Mouse (Mus musculus) frontal cortex, adult 2 months (tissue): ENCODE results near the gene Mcfd2. TPM values are rescaled to one million over a fixed set of nuclear protein-coding genes. Genes with fewer than 3 reads are reported as not detected.
A peak's percentile ranks its signal among the peaks of the same experiment; 100 is the strongest.

Source experiments
- DNase-seq, 2 experiments: peaks; one replicate each; pipeline ENCODE4 v3.0.0; 2022; ENCODE audit warnings: low spot score in 1 of 2; ENCODE audit errors: extremely low spot score in 1 of 2
- polyA plus RNA-seq: library from polyadenylated mRNA; depleted of rRNA; stranded (reverse); fragments of >200 nt; gene quantifications from 2 replicates; pipeline ENCODE4 v1.2.3, GENCODE M21; 2012

The Mcfd2 gene
- polyA plus RNA-seq, 1 experiment: 70.0 TPM

DNA sequence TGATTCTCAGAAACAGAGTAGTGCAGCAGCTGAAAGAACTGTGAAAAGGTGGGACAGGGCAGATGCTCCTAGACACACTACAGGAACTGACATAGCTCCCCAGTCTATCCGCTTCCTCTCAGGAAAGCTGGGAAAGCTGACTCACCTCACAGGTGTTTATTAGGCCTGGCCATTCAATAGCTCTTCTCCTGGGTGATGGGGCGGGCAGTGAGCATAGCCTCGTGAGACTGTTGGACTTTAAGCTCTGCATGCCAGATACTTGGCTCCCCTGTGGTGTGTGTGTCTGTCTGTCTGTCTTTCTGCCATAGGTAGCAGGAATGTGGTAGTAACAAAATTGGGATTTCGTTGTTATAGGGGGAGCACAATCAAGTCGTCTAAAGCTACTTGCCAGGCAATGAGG, 23.6 kb upstream of the Mcfd2 start:
- DNase-seq: no peak

DNA sequence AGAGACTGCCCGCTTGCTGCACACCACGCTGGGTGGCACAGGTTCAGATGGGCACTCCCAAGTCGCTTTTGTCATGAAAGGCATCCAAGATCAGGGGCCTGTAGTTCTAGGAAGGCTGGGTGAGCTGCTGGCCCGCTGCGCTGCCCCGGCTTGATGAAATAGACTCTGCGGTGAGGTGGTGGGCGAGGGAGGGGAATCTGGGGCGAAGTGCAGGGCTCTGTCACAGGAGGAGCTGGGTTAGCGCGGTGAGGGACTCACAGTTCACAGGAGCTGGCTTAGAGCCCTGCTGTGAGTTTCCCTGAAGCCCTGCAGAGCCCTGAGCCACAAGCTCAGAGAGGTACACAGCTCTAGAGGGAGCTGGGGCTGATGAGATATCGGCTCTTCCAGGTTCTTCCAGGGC, 22.4 kb upstream of the Mcfd2 start:
- DNase-seq: no peak

GRCm38 (mm10) chr17:87287197-87287777, 21.6 kb upstream of the Mcfd2 start:
- DNase-seq: no peak

DNA sequence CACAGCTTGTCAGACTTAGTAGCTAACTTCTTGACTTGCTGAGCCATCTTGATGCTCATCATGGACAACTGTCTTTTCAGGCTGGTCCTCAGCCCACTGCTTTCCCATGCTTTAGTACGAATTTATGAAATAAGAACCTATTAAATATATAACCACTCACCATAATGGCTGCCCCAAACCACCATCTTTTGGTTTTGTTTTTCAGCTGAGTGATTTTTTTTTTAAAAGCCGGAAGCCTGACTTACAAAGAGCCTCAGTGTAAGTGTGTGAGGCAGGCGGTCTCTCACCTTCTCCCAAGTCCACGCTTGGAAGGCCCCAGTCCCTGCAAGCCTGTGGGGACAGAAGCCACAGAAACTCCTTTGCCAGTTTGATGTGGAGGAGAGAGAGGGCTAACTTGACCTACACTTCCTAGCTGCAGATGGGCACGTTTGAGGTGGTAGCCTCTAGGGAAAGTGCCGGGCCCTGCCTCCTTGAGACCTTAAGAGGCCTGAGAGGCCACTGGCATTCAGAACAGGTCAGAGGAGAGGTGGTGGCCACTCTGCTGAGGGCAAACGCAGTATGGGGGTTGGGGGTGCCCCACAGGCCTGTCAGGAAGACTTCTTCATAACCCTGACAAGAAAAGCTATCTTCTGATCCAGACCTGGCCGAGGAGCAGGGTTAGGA, 20.9 kb upstream of the Mcfd2 start:
- no peak for DNase-seq

DNA sequence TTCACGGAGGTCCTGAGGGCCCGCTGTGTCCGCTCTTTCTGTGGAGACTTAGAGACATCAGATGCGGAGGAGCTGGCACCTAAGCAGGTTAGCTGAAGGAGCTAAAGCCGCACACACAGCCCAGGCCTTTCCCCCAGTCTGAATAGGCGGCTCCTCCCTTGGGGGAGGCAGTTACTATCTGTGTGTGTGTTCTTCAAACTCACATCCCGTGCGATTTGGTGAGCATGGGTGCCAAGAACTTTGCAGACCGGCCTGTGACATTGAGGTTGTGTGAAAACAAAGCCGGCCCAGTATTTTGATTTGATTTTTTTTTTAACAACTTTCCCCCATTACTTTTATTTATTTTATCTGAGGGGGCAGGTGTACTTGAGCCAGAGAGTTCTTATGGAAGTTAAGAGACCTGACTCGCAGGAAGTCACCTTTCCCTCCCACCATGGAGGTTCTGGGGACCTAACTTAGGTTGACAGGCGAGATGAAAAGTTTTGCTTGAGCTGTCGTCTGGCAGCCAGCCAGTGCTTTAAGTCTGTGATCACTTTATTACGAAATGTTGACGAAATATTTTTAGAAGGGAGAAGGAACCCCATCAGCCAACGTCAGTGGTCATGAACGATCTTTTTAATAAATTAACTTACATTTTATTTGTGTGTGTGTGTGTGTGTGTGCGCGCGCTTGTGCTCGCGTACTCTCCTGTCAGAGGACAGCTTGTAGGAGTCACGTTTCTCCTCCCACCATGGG, 20.2 kb upstream of the Mcfd2 start:
- no peak for DNase-seq

GRCm38 (mm10) chr17:87284482-87285040, 18.8 kb upstream of the Mcfd2 start:
- no peak for DNase-seq

- no peak for DNase-seq
These were observed 18.2 kb upstream of the Mcfd2 start for GRCm38 (mm10) chr17:87283755-87284481.

DNA sequence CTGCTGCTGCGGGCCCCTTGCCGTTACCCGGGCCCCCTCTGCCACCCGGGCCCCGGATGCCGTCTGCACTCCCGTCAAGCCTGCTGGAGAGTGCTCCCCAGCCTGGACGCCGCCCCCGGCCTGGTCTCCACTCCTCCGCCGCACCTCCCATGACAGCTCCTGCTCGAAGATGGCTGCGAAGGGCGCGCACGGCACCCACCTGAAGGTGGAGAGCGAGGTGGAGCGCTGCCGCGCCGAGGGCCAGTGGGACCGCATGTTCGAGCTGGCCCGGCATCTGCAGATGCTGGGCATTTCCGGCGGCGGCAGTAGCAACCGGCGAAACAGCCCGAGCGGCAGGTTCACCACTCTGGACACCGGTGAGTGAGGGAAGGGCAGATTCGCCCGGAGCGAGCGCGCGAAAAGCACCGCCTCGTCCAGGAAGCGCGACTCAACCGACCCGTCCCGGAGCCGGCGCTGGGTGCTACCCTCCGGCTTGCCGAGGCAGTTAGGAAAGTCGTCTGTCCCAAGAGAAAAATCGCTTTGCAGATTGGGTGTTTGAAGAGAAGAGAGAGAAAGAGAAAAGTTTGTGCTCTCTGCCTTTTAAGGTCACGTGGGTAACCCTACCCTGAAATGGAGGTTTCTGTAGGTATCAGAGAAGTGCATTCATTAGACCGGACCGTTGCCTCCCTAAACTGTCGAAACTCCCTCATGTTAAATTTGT, 17.5 kb upstream of the Mcfd2 start:
- DNase-seq: peak in 1 of 2 experiments; percentile 48

DNA sequence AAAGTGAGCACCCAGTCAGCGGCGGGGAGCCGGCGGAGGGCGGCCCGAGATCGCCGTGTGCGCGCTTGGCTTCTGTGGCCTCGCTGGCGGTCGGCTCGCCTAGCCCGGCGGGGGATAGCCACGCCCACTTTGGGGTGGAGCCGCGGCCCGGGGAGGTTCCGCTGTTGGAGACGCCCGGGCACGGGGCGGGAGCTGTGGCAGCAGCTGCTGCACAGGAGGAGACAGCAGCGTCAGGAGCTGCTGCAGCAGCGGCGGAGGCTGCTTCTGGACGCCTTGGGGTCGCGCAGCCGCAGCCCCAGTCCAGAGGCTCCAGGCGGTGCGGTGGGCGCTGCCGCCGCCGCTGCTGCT, 16.9 kb upstream of the Mcfd2 start, which contains the start of gene Ttc7:
Gene Ttc7, plus strand, starts transcription at position 181 of the 348 bp plus-strand sequence.
- DNase-seq: peak; percentile 87 to 95

DNA sequence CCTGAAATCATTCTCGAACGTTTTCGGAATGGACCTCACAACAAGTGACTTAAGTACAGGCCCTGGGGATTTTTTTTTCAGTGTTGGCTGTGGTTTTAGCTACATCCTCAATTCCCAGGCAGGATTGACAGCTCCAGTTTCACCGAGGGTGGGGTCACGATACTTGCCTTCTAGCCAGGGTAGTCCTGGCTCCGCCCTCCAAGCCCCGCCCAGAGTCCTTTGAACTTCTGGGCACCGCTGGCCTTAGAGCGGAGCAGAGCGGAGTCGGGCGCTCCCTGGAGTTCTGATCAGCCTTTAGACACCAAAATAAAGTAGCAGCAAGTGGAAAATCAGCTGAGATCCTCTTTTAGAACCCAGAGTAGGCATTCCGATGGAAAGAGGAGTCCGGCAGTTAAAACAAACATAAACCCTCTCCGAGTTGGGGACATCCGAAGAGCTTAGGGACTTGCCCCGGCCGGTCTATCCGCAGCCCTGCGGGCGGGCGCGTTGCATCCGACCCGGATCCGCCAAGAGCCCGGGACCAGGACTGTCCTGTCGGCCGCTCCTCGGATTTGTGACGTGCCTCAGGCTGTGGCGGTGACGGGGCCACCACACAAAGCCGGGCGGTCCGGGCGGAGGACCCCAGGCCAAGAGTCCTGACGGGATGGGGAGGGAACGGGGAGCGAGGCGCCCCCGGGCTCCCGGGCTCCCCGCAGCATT, 16.4 kb upstream of the Mcfd2 start:
- DNase-seq: peak; percentile 62 to 72

GRCm38 (mm10) chr17:87275363-87276341, 9.9 kb upstream of the Mcfd2 start:
- no peak for DNase-seq

- no peak for DNase-seq
These were observed 3.7 kb upstream of the Mcfd2 start for GRCm38 (mm10) chr17:87269454-87269853.

DNA sequence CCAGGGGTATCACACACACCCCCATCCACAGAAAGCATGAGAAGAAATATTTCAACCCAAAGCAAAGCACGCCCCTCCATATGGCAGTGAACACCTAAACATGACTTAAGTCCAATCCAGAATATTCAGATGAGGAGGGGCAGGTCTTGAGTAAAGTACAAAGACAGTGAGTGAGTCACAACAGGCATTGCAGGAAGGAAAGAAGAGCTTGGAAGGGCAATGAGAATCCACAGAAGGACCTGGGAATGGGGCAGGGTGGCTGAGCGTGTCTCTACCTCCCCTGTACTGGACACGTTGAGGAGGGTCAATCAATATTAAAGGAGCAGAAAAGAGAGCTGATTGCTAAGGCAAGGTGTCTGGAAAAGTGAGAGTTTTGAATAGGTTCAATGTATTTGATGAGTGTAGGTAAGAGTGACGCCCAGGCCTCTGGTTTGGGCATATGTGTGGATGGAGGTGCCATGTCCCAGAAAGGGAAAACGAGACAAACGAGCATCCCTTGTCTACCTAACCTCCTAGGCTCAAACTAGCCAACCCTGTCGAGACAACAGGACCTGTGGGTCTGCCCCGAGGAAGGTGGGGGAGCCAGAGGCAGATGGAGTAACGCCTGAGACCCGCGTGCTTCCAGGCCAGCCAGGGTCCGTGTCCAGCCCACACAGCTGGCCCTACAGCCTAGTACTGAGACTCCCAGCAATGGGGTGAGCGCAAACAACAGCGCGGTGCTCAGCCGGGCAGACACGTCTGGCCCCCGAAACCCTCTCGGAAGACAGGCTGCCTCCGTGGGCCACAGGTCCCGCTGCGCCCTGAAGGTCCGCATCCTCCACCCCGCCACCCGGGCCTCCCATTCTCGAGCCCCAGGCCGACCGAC, 576 bp downstream of the Mcfd2 start:
- no peak for DNase-seq

GRCm38 (mm10) chr17:87264054-87264830, 1.5 kb downstream of the Mcfd2 start:
- DNase-seq: no peak

DNA sequence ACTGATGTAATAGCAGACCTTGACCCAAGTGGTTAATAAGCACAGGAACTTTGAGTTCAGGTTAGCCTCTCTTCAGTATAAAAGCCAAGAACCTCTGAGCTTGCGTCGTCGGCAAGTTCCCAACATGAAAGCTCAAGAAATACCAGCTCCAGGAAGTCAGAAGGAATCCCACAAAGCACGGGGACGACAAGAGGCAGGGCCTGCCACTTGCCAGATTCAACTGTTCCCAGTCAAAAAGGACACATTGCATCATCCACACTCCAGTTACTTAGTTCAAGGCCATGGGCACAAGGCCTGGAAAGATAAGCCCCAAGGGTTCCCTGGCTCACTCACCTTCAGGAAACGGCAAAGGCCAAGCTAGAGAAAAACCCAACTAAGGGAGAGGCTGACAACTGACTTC, 2.3 kb downstream of the Mcfd2 start:
- no peak for DNase-seq

DNA sequence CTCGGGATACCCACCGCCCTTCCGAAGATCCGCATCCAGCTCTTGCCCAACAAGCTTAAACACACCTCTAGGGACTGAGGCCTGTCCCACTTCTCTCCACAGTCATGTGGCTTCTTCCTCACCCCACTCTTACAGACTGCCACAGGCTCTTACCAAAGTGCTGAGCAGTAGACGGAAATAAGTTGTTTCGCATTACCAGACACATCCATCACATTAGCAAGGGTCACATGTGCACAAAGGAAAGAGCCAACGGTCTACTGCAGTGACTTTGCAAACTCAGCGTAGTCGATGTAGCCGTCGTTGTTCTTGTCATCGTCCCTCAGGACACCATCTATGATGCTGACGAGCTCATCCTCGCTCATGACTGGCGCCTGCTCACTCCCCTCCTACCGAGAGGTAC, 10.1 kb downstream of the Mcfd2 start:
- no peak for DNase-seq

- no peak for DNase-seq
These were observed 11.4 kb downstream of the Mcfd2 start for GRCm38 (mm10) chr17:87254384-87254783.
